Mouse (Mus musculus) T-cell, adult 2 months (primary cell): ENCODE measurements around the gene Sla2.
A peak's percentile ranks its signal among the peaks of the same experiment; 100 is the strongest.
"Not testable (repeated sequence)": the region's sequence is repeated elsewhere in the genome, so short reads cannot be mapped to it uniquely, and the experiment has no call there.

Source experiments
- DNase-seq: peaks from one replicate; pipeline ENCODE4 v3.0.0; 2022; ENCODE audit warnings: low spot score

Sla2 gene

GRCm38 (mm10) chr2:156864481-156864880, 22.5 kb downstream of the Sla2 start:
- no peak for DNase-seq

GRCm38 (mm10) chr2:156863487-156864160, 23.4 kb downstream of the Sla2 start:
- peak; percentile 61 for DNase-seq

GRCm38 (mm10) chr2:156862772-156863486, 24.1 kb downstream of the Sla2 start, which contains the start of gene Rab5if:
Gene Rab5if, plus strand, starts transcription at chr2:156863128.
- DNase-seq, result peak; percentile 98

GRCm38 (mm10) chr2:156862041-156862717, 24.8 kb downstream of the Sla2 start:
- DNase-seq, result peak; percentile 50

- DNase-seq, result no peak
Measured at GRCm38 (mm10) chr2:156858671-156859070, 28.3 kb downstream of the Sla2 start.

GRCm38 (mm10) chr2:156857835-156858234, 29.2 kb downstream of the Sla2 start, which contains the start of gene 4930518I15Rik:
Gene 4930518I15Rik, minus strand, starts transcription at chr2:156857946.
- DNase-seq, result no peak

GRCm38 (mm10) chr2:156857385-156857791, 29.6 kb downstream of the Sla2 start:
- no peak for DNase-seq

- DNase-seq, result no peak
Measured at GRCm38 (mm10) chr2:156856311-156856710, 30.7 kb downstream of the Sla2 start.

GRCm38 (mm10) chr2:156853999-156854771, 32.8 kb downstream of the Sla2 start:
- not testable (repeated sequence) for DNase-seq

GRCm38 (mm10) chr2:156853584-156853983, 33.4 kb downstream of the Sla2 start:
- not testable (repeated sequence) for DNase-seq

- DNase-seq, result no peak
Measured at GRCm38 (mm10) chr2:156850505-156850904, 36.5 kb downstream of the Sla2 start.

- no peak for DNase-seq
Measured at GRCm38 (mm10) chr2:156848526-156849182, 38.3 kb downstream of the Sla2 start.

- no peak for DNase-seq
Measured at GRCm38 (mm10) chr2:156847653-156848052, 39.3 kb downstream of the Sla2 start.

- DNase-seq, result no peak
Measured at GRCm38 (mm10) chr2:156844715-156845114, 42.3 kb downstream of the Sla2 start.

GRCm38 (mm10) chr2:156843331-156843730, 43.7 kb downstream of the Sla2 start:
- DNase-seq, result no peak

- no peak for DNase-seq
Measured at GRCm38 (mm10) chr2:156842711-156843110, 44.3 kb downstream of the Sla2 start.

- DNase-seq, result peak; percentile 45
Measured at GRCm38 (mm10) chr2:156841841-156842706, 44.9 kb downstream of the Sla2 start.

- peak; percentile 42 for DNase-seq
Measured at GRCm38 (mm10) chr2:156841028-156841840, 45.8 kb downstream of the Sla2 start.

- DNase-seq, result peak; percentile 34
Measured at GRCm38 (mm10) chr2:156840301-156841027, 46.5 kb downstream of the Sla2 start.
